26 mouse cellular contexts compared by ENCODE assay signal in the genomic region with DNA sequence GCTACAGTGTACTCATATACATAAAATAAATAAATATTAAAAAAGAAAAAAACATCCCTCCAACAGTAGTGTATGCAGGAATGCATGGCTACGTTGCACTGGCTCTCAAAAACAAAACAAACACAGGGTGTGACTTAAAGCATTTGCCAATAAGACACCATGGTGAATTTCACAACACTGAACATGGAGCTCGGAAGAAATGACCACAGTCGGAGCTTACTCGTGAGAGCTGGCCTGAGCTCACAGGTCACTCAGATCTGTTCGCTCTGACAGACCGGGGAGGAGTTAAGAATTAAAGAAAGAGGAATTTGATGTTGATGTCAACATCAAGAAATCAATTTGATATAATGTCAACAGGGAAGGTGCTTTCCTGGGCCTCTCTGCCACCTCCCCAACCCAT. TPM values are rescaled to one million over a fixed set of nuclear protein-coding genes. Genes with fewer than 3 reads are reported as not detected.
DNase-seq lines count a peak whose midpoint lies in the region; ATAC-seq and TF ChIP-seq lines count a peak whose summit lies in the region.
"Had no signal": no experiment of that assay in that cellular context is flagged by ENCODE, and none has a peak within 500 bp of the region (broad histone marks: within the 10 kb centered on the region; RNA-seq: fewer than 3 reads in every experiment).

No protein-coding gene starts in this region.

- no peak overlapping the region for H3K4me3 ChIP-seq in lung, postnatal 0 days (ENCODE audit: low read depth, low read length)
- H3K4me3 ChIP-seq: embryonic facial prominence, embryonic 13.5 days; embryonic facial prominence, embryonic 15.5 days; erythroblast, embryonic 14.5 days; forebrain, embryonic 10.5 days; forebrain, embryonic 12.5 days had no signal

- H3K4me1 ChIP-seq in lung, postnatal 0 days (ENCODE audit: insufficient read depth, low read depth, low read length): no peaks in the 10 kb centered on the region
- H3K4me1 ChIP-seq: embryonic facial prominence, embryonic 15.5 days had no signal

- no peak for TF ChIP-seq CTCF in lung, postnatal 0 days (IDR thresholded peaks at IDR 0.05)

- DNase-seq in heart, adult 11 months: peak; percentile 2
- no peak for DNase-seq in heart, adult 18-20 months
- peak; percentile 25 for DNase-seq in lung, postnatal 0 days (ENCODE audit: low spot score)
- DNase-seq in lung, adult 18-20 months: no peak
- no peak for DNase-seq in spleen, postnatal 4 days (ENCODE audit: low spot score in 2 of 2)
- DNase-seq in cerebellum, adult 18-20 months: no peak
- DNase-seq: adrenal gland, adult 2 months; adrenal gland, postnatal 10 days; adrenal gland, postnatal 36 days; cerebellum, adult 11-12 months; cerebellum, adult 8-10 months; cerebellum, adult 9-11 months; cerebellum, postnatal 14 days; cerebellum, postnatal 36 days; embryo, embryonic 11 days had no signal

- H3K9me3 ChIP-seq in lung, postnatal 0 days (ENCODE audit: low read length): no peaks in the 10 kb centered on the region
- H3K9me3 ChIP-seq: embryonic facial prominence, embryonic 13.5 days; embryonic facial prominence, embryonic 15.5 days; forebrain, embryonic 10.5 days; forebrain, embryonic 12.5 days had no signal

- no peak overlapping the region for H3K4me2 ChIP-seq in lung, postnatal 0 days (replicated peaks; ENCODE audit: low read depth, low read length)
- H3K4me2 ChIP-seq: embryonic facial prominence, embryonic 13.5 days; embryonic facial prominence, embryonic 15.5 days; forebrain, embryonic 12.5 days had no signal

- no peak for TF ChIP-seq EP300 in lung, postnatal 0 days (IDR thresholded peaks at IDR 0.05)

- no peak overlapping the region for H3K27ac ChIP-seq in lung, postnatal 0 days (ENCODE audit: low read length)
- H3K27ac ChIP-seq: embryonic facial prominence, embryonic 13.5 days; embryonic facial prominence, embryonic 15.5 days; forebrain, embryonic 10.5 days; forebrain, embryonic 12.5 days had no signal

- H3K9ac ChIP-seq in lung, postnatal 0 days (replicated peaks; ENCODE audit: low read depth): no peak overlapping the region
- H3K9ac ChIP-seq: embryonic facial prominence, embryonic 13.5 days; embryonic facial prominence, embryonic 15.5 days; forebrain, embryonic 12.5 days had no signal

- no peaks in the 10 kb centered on the region for H3K36me3 ChIP-seq in lung, postnatal 0 days (ENCODE audit: insufficient read depth, low read length)
- H3K36me3 ChIP-seq: embryonic facial prominence, embryonic 13.5 days; embryonic facial prominence, embryonic 15.5 days; forebrain, embryonic 10.5 days; forebrain, embryonic 12.5 days had no signal

- no peak for ATAC-seq in lung, postnatal 0 days
- ATAC-seq in megakaryocyte, adult 5-6 weeks (ENCODE audit: poor library complexity, severe bottlenecking): peak; percentile 66
- ATAC-seq: forebrain, embryonic 14.5 days; forebrain, embryonic 16.5 days had no signal

- H3K27me3 ChIP-seq in lung, postnatal 0 days (replicated peaks; ENCODE audit: insufficient read depth, low read length): no peaks in the 10 kb centered on the region
- H3K27me3 ChIP-seq: embryonic facial prominence, embryonic 13.5 days; embryonic facial prominence, embryonic 15.5 days; forebrain, embryonic 12.5 days had no signal

- 68% methylated on average over 6 of the region's 6 CpGs for WGBS in lung, postnatal 0 days

RNA-seq across cellular contexts. Expression of a gene that starts 18.2 kb away (rescaled TPM):
- total RNA-seq in heart, adult 18-20 months (2021): not detected
- 0.11 and 0.12 TPM in 2 replicates for polyA plus RNA-seq in lung, postnatal 0 days (2015; fragmentation: Nextera tagmentation; extraction: Ambion mirVana)
- total RNA-seq in megakaryocyte, adult 5-6 weeks (2015): not detected in 2 replicates
- total RNA-seq in megakaryocyte, adult 5-6 weeks (2017): not detected in 2 replicates
- total RNA-seq: adrenal gland, adult 2 months; adrenal gland, postnatal 10 days; adrenal gland, postnatal 36 days; common myeloid progenitor, adult 5-6 weeks; MEL had no signal
- polyA plus RNA-seq: adrenal gland, adult 2 months; C2C12; embryonic facial prominence, embryonic 13.5 days; embryonic facial prominence, embryonic 15.5 days; erythroblast, embryonic 14.5 days; forebrain, embryonic 10.5 days; forebrain, embryonic 12.5 days; forebrain, embryonic 14.5 days; forebrain, embryonic 16.5 days had no signal

Comparison
In these comparisons a context has a peak if more than half of its experiments do, and no peak if none do; other contexts are left out.
1. DNase-seq: peak in heart, adult 11 months (single experiment) and lung, postnatal 0 days (single experiment); none in heart, adult 18-20 months (0 of 2), lung, adult 18-20 months (0 of 2), spleen, postnatal 4 days (0 of 2) and cerebellum, adult 18-20 months (0 of 2).